Mouse (Mus musculus) mature B cell (primary cell): ENCODE measurements at regions not wholly inside any gene's neighbourhood (a gene's known extent, or its start where the extent isn't known, plus 50 kb on each side); places are given as distances from the start of the nearest gene placed in this dataset.

Experiments used
- in situ Hi-C: fragments of 300-500 bp; cut with MboI; formaldehyde crosslinking; loops from 2 replicates; pipeline ENCODE4 v1.14.3; 2019

- in situ Hi-C loops = loop anchor here (25.0 kb wide), 1 partner anchor 1446 kb away; the partner anchor contains the start of gene Zfp84
These were observed 52.8 kb upstream of the Gramd1a start for GRCm38 (mm10) chr7:31208237-31209054.

- in situ Hi-C loops = loop anchor here (25.0 kb wide), 1 partner anchor 1445 kb away; the partner anchor contains the start of gene Zfp84
These were observed 52.0 kb upstream of the Gramd1a start for GRCm38 (mm10) chr7:31207563-31208236.
